23 mouse cellular contexts compared by ENCODE assay signal in the genomic region with DNA sequence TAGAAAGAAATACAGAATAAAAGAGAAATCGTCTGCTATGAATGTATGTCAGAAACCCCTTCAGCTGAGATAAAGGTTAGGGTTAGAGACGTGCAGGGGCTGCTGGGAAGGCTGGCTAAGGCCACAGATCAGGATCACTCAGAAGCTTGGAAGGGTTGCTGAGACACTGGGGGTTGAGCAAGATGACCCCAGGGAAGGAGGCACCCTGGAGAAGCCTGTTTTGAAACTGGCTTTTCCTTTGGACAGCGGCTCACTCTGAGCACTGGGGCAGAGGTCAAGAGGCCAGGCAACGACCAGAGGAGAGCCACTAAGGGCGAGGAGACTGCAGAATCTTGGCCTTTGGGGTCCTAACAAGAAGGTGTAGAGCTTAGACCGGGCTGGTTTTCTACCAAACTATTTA. TPM values are rescaled to one million over a fixed set of nuclear protein-coding genes. Genes with fewer than 3 reads are reported as not detected.
"Had no signal": no experiment of that assay in that cellular context is flagged by ENCODE, and none has a peak within 500 bp of the region (broad histone marks: within the 10 kb centered on the region; RNA-seq: fewer than 3 reads in every experiment).

No protein-coding gene starts in this region.

- H3K9ac ChIP-seq: limb, embryonic 12.5 days; limb, embryonic 15.5 days; liver, embryonic 13.5 days; lung, embryonic 14.5 days; midbrain, embryonic 12.5 days; midbrain, embryonic 15.5 days; neural tube, embryonic 12.5 days; neural tube, embryonic 15.5 days; stomach, embryonic 15.5 days had no signal

- H3K4me2 ChIP-seq: limb, embryonic 12.5 days; limb, embryonic 15.5 days; liver, embryonic 13.5 days; lung, embryonic 14.5 days; midbrain, embryonic 12.5 days; midbrain, embryonic 15.5 days; neural tube, embryonic 12.5 days; neural tube, embryonic 15.5 days; stomach, embryonic 15.5 days had no signal

- H3K9me3 ChIP-seq: limb, embryonic 12.5 days; limb, embryonic 15.5 days; liver, embryonic 13.5 days; midbrain, embryonic 12.5 days; midbrain, embryonic 15.5 days; neural tube, embryonic 12.5 days; neural tube, embryonic 15.5 days; stomach, embryonic 15.5 days had no signal

- H3K36me3 ChIP-seq: limb, embryonic 12.5 days; limb, embryonic 15.5 days; liver, embryonic 13.5 days; midbrain, embryonic 12.5 days; midbrain, embryonic 15.5 days; neural tube, embryonic 12.5 days; neural tube, embryonic 15.5 days; stomach, embryonic 15.5 days had no signal

- H3K4me3 ChIP-seq: limb, embryonic 12.5 days; limb, embryonic 15.5 days; liver, embryonic 13.5 days; midbrain, embryonic 12.5 days; midbrain, embryonic 15.5 days; neural tube, embryonic 12.5 days; neural tube, embryonic 15.5 days; stomach, embryonic 15.5 days had no signal

- H3K27me3 ChIP-seq: limb, embryonic 12.5 days; limb, embryonic 15.5 days; liver, embryonic 13.5 days; midbrain, embryonic 12.5 days; midbrain, embryonic 15.5 days; neural tube, embryonic 12.5 days; neural tube, embryonic 15.5 days; stomach, embryonic 15.5 days had no signal

- DNase-seq: kidney, adult 9 months; kidney, postnatal 14 days; kidney, postnatal 4 days; left cerebral cortex, postnatal 4 days; liver, embryonic 13.5 days; lung, embryonic 14.5 days; lung, postnatal 10 days; right cerebral cortex, adult 18-20 months; right cerebral cortex, postnatal 14 days; spleen, adult 18-20 months; thymus, postnatal 25 days had no signal

- H3K27ac ChIP-seq: limb, embryonic 12.5 days; limb, embryonic 15.5 days; liver, embryonic 13.5 days; macrophage; midbrain, embryonic 12.5 days; midbrain, embryonic 15.5 days; neural tube, embryonic 12.5 days; neural tube, embryonic 15.5 days; stomach, embryonic 15.5 days had no signal

- ATAC-seq: midbrain, embryonic 15.5 days had no signal

RNA-seq across cellular contexts. Expression of a gene that starts 10.4 kb away (rescaled TPM):
- total RNA-seq: layer of hippocampus, adult 18-20 months; left cerebral cortex, postnatal 4 days had no signal
- polyA plus RNA-seq: macrophage; midbrain, embryonic 12.5 days had no signal

RNA-seq across cellular contexts. Expression of a gene that starts 35.4 kb away (rescaled TPM):
- total RNA-seq: megakaryocyte, adult 5-6 weeks had no signal
- polyA plus RNA-seq: kidney, embryonic 16.5 days; liver, embryonic 13.5 days; liver, embryonic 16.5 days; macrophage had no signal
